Mouse (Mus musculus) liver, embryonic 13.5 days (tissue): ENCODE results near the gene Ankrd44. TPM values are rescaled to one million over a fixed set of nuclear protein-coding genes. Genes with fewer than 3 reads are reported as not detected.

ENCODE experiments used
- ATAC-seq: fragments of 200-750 bp; cut with Nextera tagmentation; 2 replicates; pipeline ENCODE4 v1.8.0; 2017; ENCODE audit warnings: low read depth, mild to moderate bottlenecking, moderate number of reproducible peaks, moderate library complexity
- DNase-seq: peaks from one replicate; pipeline ENCODE4 v3.0.0; 2022
- H3K27ac ChIP-seq: fragments of 300-500 bp; sonication (generic); 2 replicates; pipeline ENCODE4 v1.5.1; 2015; ENCODE audit warnings: moderate library complexity, mild to moderate bottlenecking, inconsistent platforms
- H3K27me3 ChIP-seq: fragments of 300-500 bp; sonication (generic); 2 replicates; pipeline ENCODE4 v1.6.1; 2015; ENCODE audit warnings: mild to moderate bottlenecking, inconsistent platforms
- H3K36me3 ChIP-seq: fragments of 300-500 bp; sonication (generic); 2 replicates; pipeline ENCODE4 v1.6.1; 2015; ENCODE audit warnings: mild to moderate bottlenecking, inconsistent platforms
- H3K4me1 ChIP-seq: fragments of 300-500 bp; sonication (generic); replicated peaks from 2 replicates; pipeline ENCODE4 v1.6.1; 2015; ENCODE audit warnings: inconsistent platforms
- H3K4me2 ChIP-seq: fragments of 300-500 bp; sonication (generic); 2 replicates; pipeline ENCODE4 v1.6.1; 2015; ENCODE audit warnings: inconsistent platforms, mild to moderate bottlenecking, moderate library complexity
- H3K4me3 ChIP-seq: fragments of 300-500 bp; sonication (generic); replicated peaks from 2 replicates; pipeline ENCODE4 v1.5.1; 2015; ENCODE audit warnings: mild to moderate bottlenecking, inconsistent platforms
- H3K9ac ChIP-seq: fragments of 300-500 bp; sonication (generic); 2 replicates; pipeline ENCODE4 v1.6.1; 2015; ENCODE audit warnings: mild to moderate bottlenecking, inconsistent platforms
- H3K9me3 ChIP-seq: fragments of 300-500 bp; sonication (generic); replicated peaks from 2 replicates; pipeline ENCODE4 v1.6.1; 2016; ENCODE audit warnings: inconsistent platforms
- WGBS: fragments of 180-500 bp; shearing (Covaris S2); methylation state at CpG from one replicate; pipeline ENCODE4 v1.1.7; 2015; ENCODE audit not compliant: insufficient replicate concordance; 5-methylcytosine and 5-hydroxymethylcytosine counted together
- polyA plus RNA-seq: library from polyadenylated mRNA; unstranded; fragments of >200 nt; fragmentation: Nextera tagmentation; extraction: Ambion mirVana; gene quantifications from 2 replicates; pipeline ENCODE4 v1.2.1, GENCODE M21; 2015

Gene Ankrd44
- polyA plus RNA-seq, 1 experiment from 2014 or later, result 3.0 TPM

DNA sequence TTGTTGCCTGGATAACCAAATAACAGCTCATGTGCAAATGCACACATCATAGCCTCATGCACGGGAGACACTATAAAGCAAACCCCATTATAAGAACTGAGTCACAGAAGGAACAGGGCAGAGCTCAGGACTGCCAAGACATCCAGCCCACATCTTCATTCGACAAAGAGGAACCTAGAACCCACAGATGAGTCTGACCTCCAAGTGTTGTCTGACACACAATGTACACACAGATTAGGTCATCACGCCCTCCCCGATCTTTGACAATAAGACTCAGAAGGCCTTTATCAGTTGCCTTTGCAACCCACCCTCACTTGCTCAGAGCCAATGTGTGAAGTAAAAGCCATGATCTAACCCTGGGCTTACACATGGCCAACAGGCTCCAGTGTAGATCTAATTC lies 6.1 kb downstream of the Ankrd44 start:
- Histone ChIP-seq H3K36me3 (no peaks in the 10 kb centered on the region), H3K4me2 (no peak overlapping the region), H3K27ac (no peak overlapping the region), H3K4me1 (peaks cover 37% of the 10 kb centered on the region), H3K9ac (no peak overlapping the region), H3K4me3 (no peak overlapping the region), H3K9me3 (no peaks in the 10 kb centered on the region), H3K27me3 (peaks cover 16% of the 10 kb centered on the region)
- 35% methylated on average over 4 of the region's 4 CpGs for WGBS
- DNase-seq (no peak), ATAC-seq (no peak)

DNA sequence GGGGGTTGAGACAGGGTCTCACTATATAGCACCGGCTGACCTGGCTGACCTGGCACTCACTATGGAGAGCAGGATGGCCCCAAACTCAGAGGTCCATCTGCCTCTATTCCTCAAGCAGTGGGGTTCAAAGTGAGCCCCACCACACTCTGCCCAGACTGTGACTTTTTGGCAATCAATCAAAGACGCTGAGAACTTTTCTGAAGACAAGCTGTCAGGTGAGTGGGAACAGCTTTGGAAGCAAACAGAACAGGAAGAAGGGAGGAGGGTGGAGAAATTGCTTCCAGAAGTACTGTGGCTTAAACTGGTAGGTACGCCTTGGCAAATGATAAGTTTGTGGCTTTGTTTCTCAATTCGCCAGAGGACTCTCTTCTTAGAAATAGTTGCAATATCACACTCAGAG lies 9.7 kb downstream of the Ankrd44 start:
- Histone ChIP-seq H3K36me3 (no peaks in the 10 kb centered on the region), H3K4me2 (no peak overlapping the region), H3K4me1 (peaks cover 24% of the 10 kb centered on the region), H3K27ac (no peak overlapping the region), H3K4me3 (no peak overlapping the region), H3K9me3 (no peaks in the 10 kb centered on the region), H3K9ac (no peak overlapping the region), H3K27me3 (no peaks in the 10 kb centered on the region)
- no peak for DNase-seq
- no peak for ATAC-seq
- 40% methylated on average over 4 of the region's 4 CpGs for WGBS

DNA sequence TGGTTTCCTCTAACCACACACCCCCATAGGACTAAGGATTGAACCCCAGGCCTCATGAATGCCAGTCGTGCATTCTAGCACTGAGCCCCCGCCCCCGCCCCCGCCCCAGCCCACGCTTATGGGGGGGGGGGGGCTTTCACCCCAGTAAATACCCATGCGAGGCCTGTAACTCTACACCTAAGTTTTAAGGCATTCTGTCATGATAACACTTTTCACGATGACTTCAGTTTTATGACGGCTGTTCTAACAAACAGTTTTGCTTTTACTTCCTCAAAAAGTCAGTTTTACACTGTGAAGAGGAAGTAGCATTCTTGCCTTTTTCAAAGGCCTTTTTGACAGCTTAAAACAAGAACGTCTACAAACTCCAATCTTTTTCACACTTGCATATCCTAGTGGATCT lies 11.8 kb downstream of the Ankrd44 start:
- no peaks in the 10 kb centered on the region for H3K9me3 ChIP-seq
- 19% methylated on average over 9 of the region's 9 CpGs for WGBS
- H3K27ac ChIP-seq, result 0 out of 2 replicates have a peak overlapping the region, but pooled peaks have one; percentile 13
- DNase-seq, result no peak
- no peaks in the 10 kb centered on the region for H3K27me3 ChIP-seq
- 0 out of 2 replicates have a peak overlapping the region, but pooled peaks have one; percentile 8 for H3K4me2 ChIP-seq
- no peak for ATAC-seq
- H3K4me3 ChIP-seq, result no peak overlapping the region
- peaks cover 39% of the 10 kb centered on the region for H3K4me1 ChIP-seq
- no peak overlapping the region for H3K9ac ChIP-seq
- no peaks in the 10 kb centered on the region for H3K36me3 ChIP-seq

DNA sequence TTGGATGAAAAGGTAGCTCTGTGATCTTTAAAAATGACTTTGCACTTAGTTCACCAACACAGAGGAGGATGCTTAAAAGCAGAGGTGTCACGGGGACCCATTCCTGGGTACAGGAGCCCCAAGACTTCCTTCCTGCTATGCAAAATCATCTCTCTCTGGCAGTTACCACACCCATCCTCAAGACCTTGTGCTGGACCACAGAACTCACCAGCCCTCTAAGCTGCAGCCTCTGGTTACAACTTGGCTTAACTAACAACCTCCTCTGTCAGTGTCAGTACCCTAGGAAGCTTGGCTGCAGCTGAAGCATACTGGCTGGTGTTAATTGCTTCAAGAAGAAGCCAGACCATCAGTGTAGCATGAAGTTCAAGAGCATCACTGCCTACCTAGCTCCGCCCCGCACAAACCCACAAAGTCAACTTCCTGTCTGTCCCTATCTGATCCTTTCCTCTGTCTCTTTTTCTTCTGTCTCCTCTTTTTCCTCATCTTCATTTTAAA lies 12.8 kb downstream of the Ankrd44 start:
- Histone ChIP-seq H3K4me3 (no peak overlapping the region), H3K4me2 (no peak overlapping the region), H3K27me3 (no peaks in the 10 kb centered on the region), H3K36me3 (no peaks in the 10 kb centered on the region), H3K4me1 (peaks cover 46% of the 10 kb centered on the region), H3K27ac (no peak overlapping the region), H3K9ac (no peak overlapping the region), H3K9me3 (no peaks in the 10 kb centered on the region)
- 25% methylated on average over 3 of the region's 3 CpGs for WGBS
- ATAC-seq (no peak), DNase-seq (no peak)

DNA sequence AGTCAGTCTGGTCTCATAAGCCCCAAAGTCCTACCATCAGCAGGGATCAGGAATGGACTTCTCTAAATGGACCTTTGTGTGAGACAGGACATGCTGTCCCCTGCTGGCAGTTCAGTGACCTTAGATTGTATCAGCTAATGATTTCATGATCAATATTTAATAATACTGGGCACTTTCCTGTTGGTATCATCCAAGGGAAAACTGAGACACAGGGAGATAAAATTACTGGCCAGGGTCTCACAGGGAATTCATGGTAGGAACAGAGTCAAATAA lies 13.2 kb downstream of the Ankrd44 start:
- no peaks in the 10 kb centered on the region for H3K27me3 ChIP-seq
- no peak overlapping the region for H3K4me2 ChIP-seq
- H3K27ac ChIP-seq, result no peak overlapping the region
- H3K4me3 ChIP-seq, result no peak overlapping the region
- ATAC-seq, result no peak
- H3K9ac ChIP-seq, result no peak overlapping the region
- no peak for DNase-seq
- H3K4me1 ChIP-seq, result peaks cover 46% of the 10 kb centered on the region
- no peaks in the 10 kb centered on the region for H3K9me3 ChIP-seq
- H3K36me3 ChIP-seq, result no peaks in the 10 kb centered on the region

DNA sequence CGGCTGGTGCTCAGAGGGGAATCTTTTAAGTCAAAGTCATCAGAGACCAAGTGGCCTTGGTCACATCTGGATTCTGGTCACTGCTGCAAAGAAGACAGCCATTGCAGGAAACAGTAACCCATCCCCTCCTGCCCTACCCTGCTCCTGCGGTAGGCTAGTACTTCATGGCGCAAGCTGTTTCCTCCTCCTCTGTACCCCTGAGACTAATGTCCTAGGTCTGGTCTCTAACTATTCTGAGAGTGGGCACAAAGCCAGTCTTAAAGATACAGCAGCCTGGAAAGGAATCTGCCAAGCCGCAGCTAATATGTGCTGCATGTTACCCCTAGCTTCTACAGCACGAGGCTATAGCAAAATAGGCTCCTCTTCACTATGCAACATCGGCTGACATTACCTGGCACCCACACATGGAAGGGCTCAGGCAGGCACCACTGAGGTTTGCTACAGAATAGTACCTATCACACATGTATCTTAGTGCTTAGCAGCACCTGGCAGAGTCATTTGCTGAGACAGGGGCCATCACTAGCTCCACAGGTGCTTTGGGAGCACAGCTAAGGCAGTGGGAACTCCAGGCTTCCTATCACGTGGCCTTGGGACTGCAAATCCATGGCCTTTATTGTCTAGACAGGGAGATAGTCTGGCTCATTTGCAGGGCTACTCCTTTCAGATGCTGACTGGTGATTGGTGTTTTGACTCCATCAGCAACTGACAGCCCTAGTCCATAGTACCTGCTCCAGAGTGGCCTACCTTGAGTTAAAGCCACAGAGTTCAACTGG lies 13.7 kb downstream of the Ankrd44 start:
- no peak overlapping the region for H3K27ac ChIP-seq
- no peak for DNase-seq
- no peak overlapping the region for H3K4me3 ChIP-seq
- no peaks in the 10 kb centered on the region for H3K27me3 ChIP-seq
- no peaks in the 10 kb centered on the region for H3K9me3 ChIP-seq
- no peaks in the 10 kb centered on the region for H3K36me3 ChIP-seq
- no peak overlapping the region for H3K9ac ChIP-seq
- 55% methylated on average over 7 of the region's 7 CpGs for WGBS
- no peak for ATAC-seq
- no peak overlapping the region for H3K4me2 ChIP-seq
- H3K4me1 ChIP-seq, result peaks cover 46% of the 10 kb centered on the region

DNA sequence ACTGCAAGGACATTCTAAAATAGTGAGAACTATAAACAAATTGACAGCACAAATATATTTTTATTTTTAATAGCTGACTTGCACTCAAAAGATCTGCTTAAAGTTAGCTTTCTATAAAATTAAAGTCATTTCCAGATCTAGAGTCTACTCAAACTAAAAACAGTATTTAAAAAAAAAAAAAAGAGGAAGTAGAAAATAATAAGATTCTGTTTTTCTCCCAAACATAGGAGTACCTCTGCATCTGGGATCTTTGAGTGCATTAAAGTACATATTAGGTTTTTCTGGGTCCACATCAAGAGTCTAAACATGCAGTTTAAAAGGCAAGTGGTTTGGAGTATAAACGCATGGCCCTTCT lies 15.0 kb downstream of the Ankrd44 start:
- Histone ChIP-seq H3K9me3 (no peaks in the 10 kb centered on the region), H3K27me3 (no peaks in the 10 kb centered on the region), H3K4me1 (peaks cover 53% of the 10 kb centered on the region), H3K36me3 (no peaks in the 10 kb centered on the region), H3K9ac (no peak overlapping the region), H3K4me3 (no peak overlapping the region), H3K27ac (no peak overlapping the region), H3K4me2 (no peak overlapping the region)
- 52% methylated on average over 1 of the region's 1 CpGs for WGBS
- ATAC-seq (no peak), DNase-seq (no peak)

DNA sequence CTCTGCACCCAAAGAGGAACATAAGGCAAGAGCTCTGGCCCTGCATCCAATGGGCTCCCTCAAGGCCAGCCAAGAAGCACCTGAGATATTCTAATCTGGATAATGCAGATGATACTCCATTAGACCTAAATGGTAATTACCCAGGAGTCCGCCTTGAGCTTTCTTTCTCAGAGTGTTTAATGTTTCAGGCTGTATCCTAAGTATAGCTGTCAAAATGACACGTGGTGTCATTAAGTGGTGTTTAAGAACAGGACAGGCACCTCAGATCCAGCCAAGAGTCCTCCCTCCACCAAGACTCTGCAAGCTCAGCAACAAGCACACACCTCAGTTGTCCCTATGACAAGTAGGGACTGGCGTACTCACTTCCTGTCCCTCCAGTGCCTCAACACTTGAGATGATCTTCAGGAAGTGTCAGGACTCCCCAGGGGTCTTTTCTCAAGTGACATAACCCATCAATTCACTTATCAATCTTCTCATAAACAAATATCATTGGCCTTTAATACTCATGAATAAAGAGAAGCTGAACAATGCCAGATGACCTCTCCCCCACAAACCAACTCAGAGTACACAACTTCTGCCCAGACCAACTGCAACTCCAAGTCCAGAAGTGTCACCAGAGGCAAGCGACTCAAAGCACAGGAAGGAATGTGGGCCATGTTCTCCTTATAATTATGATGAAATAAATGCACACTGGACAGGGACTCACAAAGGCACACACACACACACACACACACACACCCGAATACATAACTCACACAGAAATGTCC lies 15.5 kb downstream of the Ankrd44 start:
- peaks cover 56% of the 10 kb centered on the region for H3K4me1 ChIP-seq
- H3K9me3 ChIP-seq, result no peaks in the 10 kb centered on the region
- DNase-seq, result no peak
- H3K36me3 ChIP-seq, result no peaks in the 10 kb centered on the region
- no peak overlapping the region for H3K27ac ChIP-seq
- 60% methylated on average over 5 of the region's 5 CpGs for WGBS
- H3K4me3 ChIP-seq, result no peak overlapping the region
- no peak for ATAC-seq
- no peak overlapping the region for H3K4me2 ChIP-seq
- H3K9ac ChIP-seq, result no peak overlapping the region
- no peaks in the 10 kb centered on the region for H3K27me3 ChIP-seq

DNA sequence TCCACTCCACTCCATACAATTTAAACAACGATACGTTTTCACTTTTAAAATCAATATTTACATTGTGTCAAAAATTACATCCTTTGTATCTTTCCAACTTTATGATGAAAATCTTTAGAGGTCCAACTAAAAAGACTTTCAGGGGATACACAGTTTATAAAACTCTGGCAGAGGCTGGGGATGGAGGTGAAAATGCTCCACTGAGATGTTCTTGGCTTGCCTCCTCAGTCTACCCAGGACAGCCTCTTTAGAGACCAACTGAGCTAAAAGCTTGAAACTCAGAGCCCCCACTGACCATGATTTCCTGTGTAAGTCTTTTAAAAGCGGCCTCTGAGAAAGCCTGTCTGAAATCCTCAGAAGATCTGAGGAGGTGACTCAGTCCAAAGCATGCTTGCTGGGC lies 17.4 kb downstream of the Ankrd44 start:
- Histone ChIP-seq H3K36me3 (no peaks in the 10 kb centered on the region), H3K4me2 (no peak overlapping the region), H3K4me3 (no peak overlapping the region), H3K9ac (no peak overlapping the region), H3K27ac (no peak overlapping the region), H3K4me1 (peaks cover 61% of the 10 kb centered on the region), H3K27me3 (no peaks in the 10 kb centered on the region), H3K9me3 (no peaks in the 10 kb centered on the region)
- 57% methylated on average over 3 of the region's 3 CpGs for WGBS
- no peak for ATAC-seq
- no peak for DNase-seq

DNA sequence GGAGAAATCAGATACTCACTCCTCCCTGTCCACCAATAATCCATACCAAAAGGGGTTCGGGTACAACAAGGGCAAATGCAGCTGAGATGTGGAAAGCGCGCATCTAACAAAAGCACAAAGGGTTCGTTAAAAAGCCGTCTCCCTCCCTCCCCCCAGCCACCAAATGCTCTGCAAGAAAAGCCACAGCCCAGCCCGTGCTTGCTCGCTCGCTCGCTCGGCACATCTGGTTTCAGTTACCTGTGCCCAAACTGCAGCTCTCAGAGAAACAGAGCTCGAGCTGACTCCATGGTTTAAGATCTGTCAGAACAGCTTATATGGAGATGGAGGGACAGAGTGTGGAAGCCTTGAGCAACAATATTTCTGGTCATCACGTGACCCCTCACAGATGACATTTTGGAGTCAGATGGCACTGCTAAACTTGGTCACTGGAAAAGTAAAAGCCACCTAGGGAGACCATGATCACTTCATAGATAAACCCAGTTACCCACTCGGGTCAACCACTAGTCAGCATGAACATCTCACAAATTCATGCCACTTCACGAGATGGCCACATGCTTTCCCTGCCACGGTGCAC lies 19.0 kb downstream of the Ankrd44 start:
- WGBS, result 52% methylated on average over 15 of the region's 15 CpGs
- Histone ChIP-seq H3K36me3 (no peaks in the 10 kb centered on the region), H3K9ac (no peak overlapping the region), H3K27me3 (no peaks in the 10 kb centered on the region), H3K4me3 (no peak overlapping the region), H3K27ac (no peak overlapping the region), H3K4me1 (peaks cover 55% of the 10 kb centered on the region), H3K4me2 (no peak overlapping the region), H3K9me3 (no peaks in the 10 kb centered on the region)
- DNase-seq (no peak), ATAC-seq (no peak)

DNA sequence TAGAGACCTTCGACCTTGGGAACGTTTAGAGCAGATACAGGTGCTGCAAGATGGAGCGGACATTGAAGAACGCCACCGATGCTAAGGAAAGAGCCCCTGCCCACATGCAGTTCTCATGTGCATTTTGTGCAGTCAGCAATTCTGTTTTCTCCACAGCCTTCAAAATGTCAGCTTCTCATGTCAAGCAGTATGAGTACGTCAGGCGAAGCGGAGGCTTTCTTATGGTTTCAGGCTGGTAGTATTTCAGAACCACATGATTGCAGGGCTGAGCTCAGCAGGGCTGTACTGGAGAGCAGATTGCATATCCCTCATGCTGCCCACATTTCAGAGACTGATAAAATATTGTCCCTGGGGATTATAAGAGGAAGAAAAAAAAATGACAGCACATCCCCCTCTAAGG lies 19.9 kb downstream of the Ankrd44 start:
- Histone ChIP-seq H3K4me2 (no peak overlapping the region), H3K9ac (no peak overlapping the region), H3K27me3 (no peaks in the 10 kb centered on the region), H3K27ac (no peak overlapping the region), H3K4me3 (no peak overlapping the region), H3K36me3 (no peaks in the 10 kb centered on the region), H3K4me1 (peaks cover 51% of the 10 kb centered on the region), H3K9me3 (no peaks in the 10 kb centered on the region)
- DNase-seq, result no peak
- 82% methylated on average over 8 of the region's 8 CpGs for WGBS
- ATAC-seq, result no peak

DNA sequence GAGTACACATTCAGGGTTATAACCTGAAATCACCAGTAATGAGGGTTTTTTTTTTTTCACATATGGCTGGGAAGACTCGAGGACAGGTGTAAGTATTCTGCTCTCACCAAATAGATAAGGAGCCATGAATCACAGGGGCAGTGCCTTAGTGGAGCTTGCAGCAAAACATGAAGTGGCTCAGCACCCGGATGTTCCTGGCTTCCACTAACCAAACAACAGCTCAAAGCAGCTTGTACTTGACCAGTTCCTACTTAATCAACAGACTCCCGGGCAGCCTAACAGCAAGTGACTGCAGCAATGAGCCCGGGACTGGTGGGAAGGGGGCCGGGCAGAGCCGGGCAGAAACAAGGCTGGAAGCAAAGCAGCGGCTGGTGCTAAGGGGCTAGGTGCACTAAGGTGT lies 20.6 kb downstream of the Ankrd44 start:
- H3K9me3 ChIP-seq, result no peaks in the 10 kb centered on the region
- H3K27me3 ChIP-seq, result no peaks in the 10 kb centered on the region
- no peak overlapping the region for H3K27ac ChIP-seq
- H3K4me2 ChIP-seq, result no peak overlapping the region
- DNase-seq (no peak), ATAC-seq (no peak)
- no peak overlapping the region for H3K9ac ChIP-seq
- no peaks in the 10 kb centered on the region for H3K36me3 ChIP-seq
- H3K4me1 ChIP-seq, result peaks cover 47% of the 10 kb centered on the region
- H3K4me3 ChIP-seq, result no peak overlapping the region
- 43% methylated on average over 7 of the region's 7 CpGs for WGBS
